Mouse (Mus musculus) activated CD4-positive, CD25-positive, alpha-beta regulatory T cell, adult 4 months (primary cell): ENCODE data around the gene Wasf1. TPM values are rescaled to one million over a fixed set of nuclear protein-coding genes. Genes with fewer than 3 reads are reported as not detected.

Source experiments
- ATAC-seq: one replicate; pipeline ENCODE4 v1.8.0; 2017
- polyA plus RNA-seq, 2 experiments: library from polyadenylated mRNA; unstranded; fragments of 100-300 nt; shearing (Covaris generic); gene quantifications; one replicate each; pipeline ENCODE4 v1.2.1; 2017

Gene Wasf1
- polyA plus RNA-seq, 2 experiments from 2014 or later, result 0.29 TPM; not detected in 1

DNA sequence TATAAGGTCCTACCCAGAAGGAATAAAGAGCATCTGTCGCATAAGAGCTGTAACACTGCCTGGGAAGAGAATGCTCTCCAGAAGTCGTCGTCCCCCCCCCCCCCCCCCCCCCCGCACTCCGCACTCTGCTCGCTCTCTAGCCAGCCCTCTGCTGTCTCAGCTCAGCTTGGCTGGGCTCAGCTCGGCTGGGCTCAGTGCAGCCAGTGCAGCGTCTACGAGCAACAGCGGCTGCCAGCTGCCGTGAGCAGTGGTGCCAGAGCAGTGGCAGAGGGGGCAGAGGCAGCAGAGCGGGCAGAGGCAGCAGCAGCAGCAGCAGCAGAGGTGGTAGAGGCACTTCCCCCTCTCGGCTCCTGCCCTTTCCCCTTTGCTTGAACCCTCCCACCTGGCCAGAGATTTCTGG is 102.1 kb downstream of the Wasf1 start:
- no peak for ATAC-seq

Other genes starting within 250 kb of the Wasf1 start
- gene Mettl24, start 200.2 kb upstream of the Wasf1 start, polyA plus RNA-seq, result not detected
- 10 to 100 TPM; 62.1 to 66.4 TPM for gene Cdc40, start 164 bp upstream of the Wasf1 start, polyA plus RNA-seq
- gene Gpr6, start 188.8 kb downstream of the Wasf1 start, polyA plus RNA-seq, result not detected